Mouse (Mus musculus) forebrain, embryonic 16.5 days (tissue): ENCODE results near the gene Zbtb26. TPM values are rescaled to one million over a fixed set of nuclear protein-coding genes. Genes with fewer than 3 reads are reported as not detected.

Source experiments
- ATAC-seq: fragments of 200-750 bp; cut with Nextera tagmentation; 2 replicates; pipeline ENCODE4 v1.8.0; 2017; ENCODE audit warnings: mild to moderate bottlenecking, moderate library complexity
- H3K27ac ChIP-seq: fragments of 300-500 bp; sonication (generic); 2 replicates; pipeline ENCODE4 v1.5.1; 2014; ENCODE audit warnings: low read length, control low read depth
- H3K27me3 ChIP-seq: fragments of 300-500 bp; sonication (generic); replicated peaks from 2 replicates; pipeline ENCODE4 v1.6.1; 2014; ENCODE audit warnings: low read length; ENCODE audit not compliant: control insufficient read depth, insufficient read depth
- H3K36me3 ChIP-seq: fragments of 300-500 bp; sonication (generic); 2 replicates; pipeline ENCODE4 v1.6.1; 2014; ENCODE audit not compliant: control insufficient read depth, insufficient read depth
- H3K4me1 ChIP-seq: fragments of 300-500 bp; sonication (generic); replicated peaks from 2 replicates; pipeline ENCODE4 v1.6.1; 2014; ENCODE audit warnings: low read length; ENCODE audit not compliant: control insufficient read depth, insufficient read depth
- H3K4me2 ChIP-seq: fragments of 300-500 bp; sonication (generic); 2 replicates; pipeline ENCODE4 v1.6.1; 2014; ENCODE audit warnings: mild to moderate bottlenecking, low read length, control low read depth
- H3K4me3 ChIP-seq: fragments of 300-500 bp; sonication (generic); replicated peaks from 2 replicates; pipeline ENCODE4 v1.5.1; 2014; ENCODE audit warnings: mild to moderate bottlenecking, low read length, control low read depth
- H3K9ac ChIP-seq: fragments of 300-500 bp; sonication (generic); replicated peaks from 2 replicates; pipeline ENCODE4 v1.6.1; 2014; ENCODE audit warnings: low read depth, low read length, control low read depth
- H3K9me3 ChIP-seq: fragments of 300-500 bp; sonication (generic); 2 replicates; pipeline ENCODE4 v1.6.1; 2016; ENCODE audit warnings: low read length; ENCODE audit not compliant: control insufficient read depth
- WGBS: fragments of 180-500 bp; shearing (Covaris S2); extraction: QIAGEN DNeasy Blood & Tissue Kit; methylation state at CpG from one replicate; pipeline ENCODE4 v1.1.7; 2014; 5-methylcytosine and 5-hydroxymethylcytosine counted together
- polyA plus RNA-seq: library from polyadenylated mRNA; unstranded; fragments of >200 nt; fragmentation: Nextera tagmentation; extraction: Ambion mirVana; gene quantifications from 2 replicates; pipeline ENCODE4 v1.2.1, GENCODE M21; 2015

Gene Zbtb26
- polyA plus RNA-seq, 1 experiment from 2014 or later, result 9.2 TPM

- Histone ChIP-seq H3K27ac (no peak overlapping the region), H3K36me3 (peaks cover 20% of the 10 kb centered on the region), H3K4me2 (no peak overlapping the region), H3K4me3 (no peak overlapping the region), H3K27me3 (no peaks in the 10 kb centered on the region), H3K9ac (no peak overlapping the region), H3K4me1 (no peaks in the 10 kb centered on the region), H3K9me3 (no peaks in the 10 kb centered on the region)
- no peak for ATAC-seq
- WGBS, result 94% methylated on average over 9 of the region's 9 CpGs
These were observed 60.0 kb downstream of the Zbtb26 start for GRCm38 (mm10) chr2:37382921-37383320.

Other genes with a start within 250 kb of the Zbtb26 start
- gene Olfr366, start 231.6 kb downstream of the Zbtb26 start, polyA plus RNA-seq, result not detected in 2 replicates
- not detected in 2 replicates for gene Olfr368, start 116.6 kb downstream of the Zbtb26 start, polyA plus RNA-seq
- gene Pdcl, start 83.8 kb downstream of the Zbtb26 start, polyA plus RNA-seq, result 66.4 and 88.3 TPM in 2 replicates
- 23.6 and 28.1 TPM in 2 replicates for gene Rc3h2, start 20.2 kb downstream of the Zbtb26 start, polyA plus RNA-seq
- gene Zbtb6, start within 50 bp of the Zbtb26 start, polyA plus RNA-seq, result 24.2 and 25.1 TPM in 2 replicates
- gene Rabgap1, start 144 bp upstream of the Zbtb26 start, polyA plus RNA-seq, result 63.2 and 65.3 TPM in 2 replicates
- gene Gpr21, start 73.2 kb upstream of the Zbtb26 start, polyA plus RNA-seq, result 28.9 and 31.1 TPM in 2 replicates